Mouse (Mus musculus): ENCODE measurements around the gene Pax6. TPM values are rescaled to one million over a fixed set of nuclear protein-coding genes. Genes with fewer than 3 reads are reported as not detected.

Gene Pax6
- polyA plus RNA-seq, 1 experiment from 2014 or later: 0.08 TPM

- no peaks in the 10 kb centered on the region for H3K36me3 ChIP-seq (ENCODE audit: control insufficient read depth, insufficient read depth)
- no peak overlapping the region for H3K9ac ChIP-seq (ENCODE audit: low read depth, low read length)
- peak; percentile 75 for ATAC-seq (ENCODE audit: low read depth)
- peak overlapping the region; percentile 44 for H3K4me3 ChIP-seq (ENCODE audit: low read depth, low read length)
- peaks cover 98% of the 10 kb centered on the region for H3K27me3 ChIP-seq (ENCODE audit: control insufficient read depth, insufficient read depth, low read depth, low read length)
- WGBS (ENCODE audit: insufficient replicate concordance): under 1% methylated on average over 49 of the region's 49 CpGs
- H3K4me2 ChIP-seq (ENCODE audit: low read depth, low read length): peak overlapping the region; percentile 60
- no peak overlapping the region for H3K27ac ChIP-seq (ENCODE audit: low read length)
- no peaks in the 10 kb centered on the region for H3K9me3 ChIP-seq (replicated peaks; ENCODE audit: control insufficient read depth, low read length)
- peaks cover 10% of the 10 kb centered on the region for H3K4me1 ChIP-seq (ENCODE audit: control insufficient read depth, low read depth, low read length)
These were observed 6.4 kb downstream of the Pax6 start for GRCm38 (mm10) chr2:105674875-105675729.

GRCm38 (mm10) chr2:105675730-105676079, 7.0 kb downstream of the Pax6 start:
- peak overlapping the region; percentile 44 for H3K4me3 ChIP-seq (ENCODE audit: low read depth, low read length)
- H3K4me2 ChIP-seq (ENCODE audit: low read depth, low read length): peak overlapping the region; percentile 60
- ATAC-seq (ENCODE audit: low read depth): no peak
- H3K4me1 ChIP-seq (ENCODE audit: control insufficient read depth, low read depth, low read length): peaks cover 10% of the 10 kb centered on the region
- no peaks in the 10 kb centered on the region for H3K36me3 ChIP-seq (ENCODE audit: control insufficient read depth, insufficient read depth)
- peaks cover 98% of the 10 kb centered on the region for H3K27me3 ChIP-seq (ENCODE audit: control insufficient read depth, insufficient read depth, low read depth, low read length)
- WGBS (ENCODE audit: insufficient replicate concordance): under 1% methylated on average over 11 of the region's 11 CpGs
- H3K9me3 ChIP-seq (replicated peaks; ENCODE audit: control insufficient read depth, low read length): no peaks in the 10 kb centered on the region
- H3K9ac ChIP-seq (ENCODE audit: low read depth, low read length): no peak overlapping the region
- no peak overlapping the region for H3K27ac ChIP-seq (ENCODE audit: low read length)

GRCm38 (mm10) chr2:105676080-105676908, 7.6 kb downstream of the Pax6 start:
- Histone ChIP-seq H3K4me2 (ENCODE audit: low read depth, low read length) (peak overlapping the region; percentile 60), H3K4me1 (ENCODE audit: control insufficient read depth, low read depth, low read length) (peaks cover 10% of the 10 kb centered on the region), H3K4me3 (ENCODE audit: low read depth, low read length) (peak overlapping the region; percentile 14), H3K9me3 (replicated peaks; ENCODE audit: control insufficient read depth, low read length) (no peaks in the 10 kb centered on the region), H3K27me3 (ENCODE audit: control insufficient read depth, insufficient read depth, low read depth, low read length) (peaks cover 98% of the 10 kb centered on the region), H3K27ac (ENCODE audit: low read length) (no peak overlapping the region), H3K36me3 (ENCODE audit: control insufficient read depth, insufficient read depth) (no peaks in the 10 kb centered on the region), H3K9ac (ENCODE audit: low read depth, low read length) (no peak overlapping the region)
- ATAC-seq (ENCODE audit: low read depth): no peak
- WGBS (ENCODE audit: insufficient replicate concordance): under 1% methylated on average over 77 of the region's 77 CpGs

- WGBS (ENCODE audit: insufficient replicate concordance): 2% methylated on average over 11 of the region's 11 CpGs
- no peak overlapping the region for H3K4me3 ChIP-seq (ENCODE audit: low read depth, low read length)
These were observed 8.3 kb downstream of the Pax6 start for GRCm38 (mm10) chr2:105676909-105677433.

GRCm38 (mm10) chr2:105677434-105678105, 8.9 kb downstream of the Pax6 start:
- WGBS (ENCODE audit: insufficient replicate concordance): 3% methylated on average over 11 of the region's 11 CpGs
- Histone ChIP-seq H3K36me3 (ENCODE audit: control insufficient read depth, insufficient read depth) (no peaks in the 10 kb centered on the region), H3K9ac (ENCODE audit: low read depth, low read length) (no peak overlapping the region), H3K27ac (ENCODE audit: low read length) (no peak overlapping the region), H3K9me3 (replicated peaks; ENCODE audit: control insufficient read depth, low read length) (no peaks in the 10 kb centered on the region), H3K27me3 (ENCODE audit: control insufficient read depth, insufficient read depth, low read depth, low read length) (peaks cover 98% of the 10 kb centered on the region), H3K4me2 (ENCODE audit: low read depth, low read length) (no peak overlapping the region), H3K4me3 (ENCODE audit: low read depth, low read length) (no peak overlapping the region), H3K4me1 (ENCODE audit: control insufficient read depth, low read depth, low read length) (peaks cover 10% of the 10 kb centered on the region)
- ATAC-seq (ENCODE audit: low read depth): no peak

More at GRCm38 (mm10) chr2:105676909-105677433, 8.3 kb downstream of the Pax6 start:
- Histone ChIP-seq H3K36me3 (ENCODE audit: control insufficient read depth, insufficient read depth) (no peaks in the 10 kb centered on the region), H3K27me3 (ENCODE audit: control insufficient read depth, insufficient read depth, low read depth, low read length) (peaks cover 98% of the 10 kb centered on the region), H3K4me1 (ENCODE audit: control insufficient read depth, low read depth, low read length) (peaks cover 10% of the 10 kb centered on the region), H3K4me2 (ENCODE audit: low read depth, low read length) (no peak overlapping the region), H3K9me3 (replicated peaks; ENCODE audit: control insufficient read depth, low read length) (no peaks in the 10 kb centered on the region), H3K27ac (ENCODE audit: low read length) (no peak overlapping the region), H3K9ac (ENCODE audit: low read depth, low read length) (no peak overlapping the region)
- ATAC-seq (ENCODE audit: low read depth): no peak

- Histone ChIP-seq H3K4me3 (ENCODE audit: low read depth, low read length) (no peak overlapping the region), H3K4me1 (ENCODE audit: control insufficient read depth, low read depth, low read length) (peaks cover 10% of the 10 kb centered on the region), H3K27ac (ENCODE audit: low read length) (no peak overlapping the region), H3K36me3 (ENCODE audit: control insufficient read depth, insufficient read depth) (no peaks in the 10 kb centered on the region), H3K4me2 (ENCODE audit: low read depth, low read length) (no peak overlapping the region), H3K9me3 (replicated peaks; ENCODE audit: control insufficient read depth, low read length) (no peaks in the 10 kb centered on the region), H3K9ac (ENCODE audit: low read depth, low read length) (no peak overlapping the region), H3K27me3 (ENCODE audit: control insufficient read depth, insufficient read depth, low read depth, low read length) (peaks cover 98% of the 10 kb centered on the region)
- WGBS (ENCODE audit: insufficient replicate concordance): 2% methylated on average over 4 of the region's 4 CpGs
- no peak for ATAC-seq (ENCODE audit: low read depth)
These were observed 9.6 kb downstream of the Pax6 start for GRCm38 (mm10) chr2:105678306-105678705.

- H3K4me2 ChIP-seq (ENCODE audit: low read depth, low read length): no peak overlapping the region
- no peaks in the 10 kb centered on the region for H3K36me3 ChIP-seq (ENCODE audit: control insufficient read depth, insufficient read depth)
- peaks cover 10% of the 10 kb centered on the region for H3K4me1 ChIP-seq (ENCODE audit: control insufficient read depth, low read depth, low read length)
- peaks cover 97% of the 10 kb centered on the region for H3K27me3 ChIP-seq (ENCODE audit: control insufficient read depth, insufficient read depth, low read depth, low read length)
- no peak overlapping the region for H3K27ac ChIP-seq (ENCODE audit: low read length)
- H3K4me3 ChIP-seq (ENCODE audit: low read depth, low read length): no peak overlapping the region
- no peaks in the 10 kb centered on the region for H3K9me3 ChIP-seq (replicated peaks; ENCODE audit: control insufficient read depth, low read length)
- WGBS (ENCODE audit: insufficient replicate concordance): 1% methylated on average over 7 of the region's 7 CpGs
- ATAC-seq (ENCODE audit: low read depth): no peak
- no peak overlapping the region for H3K9ac ChIP-seq (ENCODE audit: low read depth, low read length)
These were observed 10.2 kb downstream of the Pax6 start for GRCm38 (mm10) chr2:105678880-105679321.

- no peak for ATAC-seq (ENCODE audit: low read depth)
- Histone ChIP-seq H3K9ac (ENCODE audit: low read depth, low read length) (no peak overlapping the region), H3K4me1 (ENCODE audit: control insufficient read depth, low read depth, low read length) (peaks cover 8% of the 10 kb centered on the region), H3K36me3 (ENCODE audit: control insufficient read depth, insufficient read depth) (no peaks in the 10 kb centered on the region), H3K27ac (ENCODE audit: low read length) (no peak overlapping the region), H3K27me3 (ENCODE audit: control insufficient read depth, insufficient read depth, low read depth, low read length) (peaks cover 96% of the 10 kb centered on the region), H3K4me3 (ENCODE audit: low read depth, low read length) (no peak overlapping the region), H3K4me2 (ENCODE audit: low read depth, low read length) (no peak overlapping the region), H3K9me3 (replicated peaks; ENCODE audit: control insufficient read depth, low read length) (no peaks in the 10 kb centered on the region)
- WGBS (ENCODE audit: insufficient replicate concordance): 7% methylated on average over 2 of the region's 2 CpGs
These were observed 10.6 kb downstream of the Pax6 start for GRCm38 (mm10) chr2:105679331-105679730.
